Mouse (Mus musculus) embryonic facial prominence, embryonic 12.5 days (tissue): ENCODE measurements around the gene Ptprb. TPM values are rescaled to one million over a fixed set of nuclear protein-coding genes. Genes with fewer than 3 reads are reported as not detected.

Experiments
- ATAC-seq: fragments of 200-750 bp; cut with Nextera tagmentation; 2 replicates; pipeline ENCODE4 v1.8.0; 2017; ENCODE audit not compliant: insufficient number of reproducible peaks, insufficient read depth, low FRiP score, low TSS enrichment
- H3K27ac ChIP-seq: fragments of 300-500 bp; sonication (generic); 2 replicates; pipeline ENCODE4 v1.5.1; 2016; ENCODE audit warnings: mild to moderate bottlenecking
- H3K27me3 ChIP-seq: fragments of 300-500 bp; sonication (generic); 2 replicates; pipeline ENCODE4 v1.6.1; 2016; ENCODE audit warnings: mild to moderate bottlenecking, moderate library complexity
- H3K36me3 ChIP-seq: fragments of 300-500 bp; sonication (generic); 2 replicates; pipeline ENCODE4 v1.6.1; 2016; ENCODE audit warnings: mild to moderate bottlenecking
- H3K4me1 ChIP-seq: fragments of 300-500 bp; sonication (generic); 2 replicates; pipeline ENCODE4 v1.6.1; 2016
- H3K4me2 ChIP-seq: fragments of 300-500 bp; sonication (generic); replicated peaks from 2 replicates; pipeline ENCODE4 v1.6.1; 2016; ENCODE audit warnings: mild to moderate bottlenecking, moderate library complexity
- H3K4me3 ChIP-seq: fragments of 300-500 bp; sonication (generic); 2 replicates; pipeline ENCODE4 v1.5.1; 2016; ENCODE audit warnings: mild to moderate bottlenecking
- H3K9ac ChIP-seq: fragments of 300-500 bp; sonication (generic); 2 replicates; pipeline ENCODE4 v1.6.1; 2016; ENCODE audit warnings: mild to moderate bottlenecking, moderate library complexity
- H3K9me3 ChIP-seq: fragments of 300-500 bp; sonication (generic); 2 replicates; pipeline ENCODE4 v1.6.1; 2016; ENCODE audit warnings: mild to moderate bottlenecking, moderate library complexity
- WGBS: fragments of 180-500 bp; shearing (Covaris S2); methylation state at CpG from one replicate; pipeline ENCODE4 v1.1.7; 2016; 5-methylcytosine and 5-hydroxymethylcytosine counted together
- polyA plus RNA-seq: library from polyadenylated mRNA; unstranded; fragments of >200 nt; fragmentation: Nextera tagmentation; extraction: Ambion mirVana; gene quantifications from 2 replicates; pipeline ENCODE4 v1.2.1, GENCODE M21; 2016

Ptprb gene
- polyA plus RNA-seq, result 2.4 and 3.6 TPM in 2 replicates

- no peak for ATAC-seq
- 71% methylated on average over 7 of the region's 7 CpGs for WGBS
- Histone ChIP-seq H3K9ac (no peak within 1 kb of the TSS), H3K36me3 (no peaks in the 10 kb centered on the region), H3K27ac (no peak within 1 kb of the TSS), H3K9me3 (no peaks in the 10 kb centered on the region), H3K27me3 (no peaks in the 10 kb centered on the region), H3K4me2 (no peak within 1 kb of the TSS), H3K4me3 (no peak within 1 kb of the TSS), H3K4me1 (no peaks in the 10 kb centered on the region)
These were observed at the start of gene Ptprb for GRCm38 (mm10) chr10:116275280-116275679. Gene Ptprb (plus strand): TSS chr10:116275523.

- Histone ChIP-seq H3K9ac (no peak overlapping the region), H3K4me1 (no peaks in the 10 kb centered on the region)
- WGBS, result 46% methylated on average over 5 of the region's 5 CpGs
These were observed 40.0 kb upstream of the Ptprb start for GRCm38 (mm10) chr10:116235299-116235698.

GRCm38 (mm10) chr10:116242200-116242599 is 33.1 kb upstream of the Ptprb start:
- no peaks in the 10 kb centered on the region for H3K36me3 ChIP-seq
- 81% methylated on average over 7 of the region's 7 CpGs for WGBS
- H3K4me1 ChIP-seq, result no peaks in the 10 kb centered on the region
- no peak overlapping the region for H3K9ac ChIP-seq
- H3K4me3 ChIP-seq, result no peak overlapping the region
- no peak for ATAC-seq
- no peaks in the 10 kb centered on the region for H3K9me3 ChIP-seq
- H3K27ac ChIP-seq, result no peak overlapping the region
- H3K4me2 ChIP-seq, result no peak overlapping the region
- H3K27me3 ChIP-seq, result no peaks in the 10 kb centered on the region

More at GRCm38 (mm10) chr10:116235299-116235698, 40.0 kb upstream of the Ptprb start:
- no peaks in the 10 kb centered on the region for H3K9me3 ChIP-seq
- H3K36me3 ChIP-seq, result no peaks in the 10 kb centered on the region
- no peak overlapping the region for H3K27ac ChIP-seq
- H3K4me2 ChIP-seq, result no peak overlapping the region
- H3K27me3 ChIP-seq, result no peaks in the 10 kb centered on the region
- no peak for ATAC-seq
- no peak overlapping the region for H3K4me3 ChIP-seq

GRCm38 (mm10) chr10:116243373-116243772 is 31.9 kb upstream of the Ptprb start:
- H3K4me2 ChIP-seq, result no peak overlapping the region
- 42% methylated on average over 7 of the region's 7 CpGs for WGBS
- H3K9ac ChIP-seq, result no peak overlapping the region
- no peaks in the 10 kb centered on the region for H3K36me3 ChIP-seq
- no peaks in the 10 kb centered on the region for H3K4me1 ChIP-seq
- no peak overlapping the region for H3K27ac ChIP-seq
- no peaks in the 10 kb centered on the region for H3K9me3 ChIP-seq
- H3K27me3 ChIP-seq, result no peaks in the 10 kb centered on the region
- no peak for ATAC-seq
- no peak overlapping the region for H3K4me3 ChIP-seq

DNA sequence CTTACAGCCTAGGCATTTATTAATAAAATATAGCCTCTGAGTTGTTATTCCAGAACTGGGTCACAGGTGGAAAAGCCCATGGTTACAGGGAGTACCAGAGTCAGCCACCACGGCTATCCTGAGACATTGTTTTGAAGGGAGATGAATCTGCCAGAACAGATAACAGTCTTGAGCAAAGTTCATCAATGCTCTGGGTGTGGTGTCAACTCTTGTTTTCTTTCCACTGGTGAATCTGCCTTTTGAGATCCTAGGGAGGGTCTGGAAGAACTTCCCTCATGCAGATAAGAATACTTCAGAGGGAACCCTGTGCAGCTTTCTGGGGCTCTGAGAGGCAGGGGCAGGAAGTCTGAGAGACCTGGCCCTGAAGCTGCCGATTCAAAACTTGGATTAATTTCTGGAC is 29.7 kb upstream of the Ptprb start:
- WGBS, result 75% methylated on average over 2 of the region's 2 CpGs
- Histone ChIP-seq H3K4me2 (no peak overlapping the region), H3K4me3 (no peak overlapping the region), H3K36me3 (no peaks in the 10 kb centered on the region), H3K27me3 (no peaks in the 10 kb centered on the region), H3K9ac (no peak overlapping the region), H3K27ac (no peak overlapping the region), H3K4me1 (no peaks in the 10 kb centered on the region), H3K9me3 (no peaks in the 10 kb centered on the region)
- no peak for ATAC-seq

DNA sequence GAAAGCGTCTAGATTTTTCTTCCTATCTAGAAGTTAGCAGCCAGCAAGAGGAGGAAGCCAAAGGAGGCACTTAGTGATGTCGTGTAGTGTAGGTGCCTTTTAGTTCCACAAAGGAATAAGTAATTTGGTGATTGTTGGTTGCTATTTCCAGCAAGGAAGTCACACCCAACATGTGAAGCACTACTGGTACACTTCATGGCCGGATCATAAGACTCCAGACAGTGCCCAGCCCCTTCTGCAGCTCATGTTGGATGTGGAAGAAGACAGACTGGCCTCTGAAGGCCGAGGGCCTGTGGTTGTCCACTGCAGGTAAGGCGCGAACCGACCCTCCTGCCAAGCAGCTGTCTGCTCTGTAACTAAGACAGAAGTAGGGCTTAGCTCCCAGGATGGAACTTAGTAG is 22.7 kb upstream of the Ptprb start:
- Histone ChIP-seq H3K4me3 (no peak overlapping the region), H3K27ac (no peak overlapping the region), H3K9me3 (no peaks in the 10 kb centered on the region), H3K4me1 (no peaks in the 10 kb centered on the region), H3K9ac (no peak overlapping the region), H3K4me2 (no peak overlapping the region), H3K36me3 (no peaks in the 10 kb centered on the region), H3K27me3 (no peaks in the 10 kb centered on the region)
- 89% methylated on average over 7 of the region's 7 CpGs for WGBS
- ATAC-seq, result no peak

GRCm38 (mm10) chr10:116253972-116254371 is 21.4 kb upstream of the Ptprb start:
- Histone ChIP-seq H3K9me3 (no peaks in the 10 kb centered on the region), H3K4me2 (no peak overlapping the region), H3K9ac (no peak overlapping the region), H3K36me3 (no peaks in the 10 kb centered on the region), H3K27me3 (no peaks in the 10 kb centered on the region), H3K4me3 (no peak overlapping the region), H3K4me1 (no peaks in the 10 kb centered on the region), H3K27ac (no peak overlapping the region)
- ATAC-seq, result no peak
- 46% methylated on average over 6 of the region's 6 CpGs for whole genome bisulfite sequencing

DNA sequence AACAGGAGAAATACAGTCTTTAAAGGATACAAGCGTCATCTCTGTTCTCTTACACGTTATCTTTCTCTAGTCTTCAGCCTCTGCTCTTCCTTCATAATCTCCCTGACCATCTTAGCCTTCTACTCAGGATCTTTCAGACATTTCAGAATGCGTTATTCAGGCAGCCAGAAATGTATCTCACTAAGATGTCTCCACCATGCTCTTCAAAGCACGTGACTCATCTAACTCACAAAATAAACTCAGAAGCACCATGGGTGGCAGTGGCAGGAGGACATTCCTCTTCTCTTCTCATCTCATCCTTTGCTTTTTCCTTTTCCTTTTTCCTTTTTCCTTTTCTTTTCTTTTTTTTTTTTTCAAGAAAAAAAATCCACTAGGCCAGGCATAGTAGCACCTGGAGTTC is 16.0 kb upstream of the Ptprb start:
- H3K4me3 ChIP-seq, result no peak overlapping the region
- WGBS, result 73% methylated on average over 4 of the region's 4 CpGs
- H3K4me1 ChIP-seq, result no peaks in the 10 kb centered on the region
- H3K27ac ChIP-seq, result no peak overlapping the region
- no peak overlapping the region for H3K9ac ChIP-seq
- H3K27me3 ChIP-seq, result no peaks in the 10 kb centered on the region
- no peak for ATAC-seq
- no peak overlapping the region for H3K4me2 ChIP-seq
- H3K9me3 ChIP-seq, result no peaks in the 10 kb centered on the region
- no peaks in the 10 kb centered on the region for H3K36me3 ChIP-seq

DNA sequence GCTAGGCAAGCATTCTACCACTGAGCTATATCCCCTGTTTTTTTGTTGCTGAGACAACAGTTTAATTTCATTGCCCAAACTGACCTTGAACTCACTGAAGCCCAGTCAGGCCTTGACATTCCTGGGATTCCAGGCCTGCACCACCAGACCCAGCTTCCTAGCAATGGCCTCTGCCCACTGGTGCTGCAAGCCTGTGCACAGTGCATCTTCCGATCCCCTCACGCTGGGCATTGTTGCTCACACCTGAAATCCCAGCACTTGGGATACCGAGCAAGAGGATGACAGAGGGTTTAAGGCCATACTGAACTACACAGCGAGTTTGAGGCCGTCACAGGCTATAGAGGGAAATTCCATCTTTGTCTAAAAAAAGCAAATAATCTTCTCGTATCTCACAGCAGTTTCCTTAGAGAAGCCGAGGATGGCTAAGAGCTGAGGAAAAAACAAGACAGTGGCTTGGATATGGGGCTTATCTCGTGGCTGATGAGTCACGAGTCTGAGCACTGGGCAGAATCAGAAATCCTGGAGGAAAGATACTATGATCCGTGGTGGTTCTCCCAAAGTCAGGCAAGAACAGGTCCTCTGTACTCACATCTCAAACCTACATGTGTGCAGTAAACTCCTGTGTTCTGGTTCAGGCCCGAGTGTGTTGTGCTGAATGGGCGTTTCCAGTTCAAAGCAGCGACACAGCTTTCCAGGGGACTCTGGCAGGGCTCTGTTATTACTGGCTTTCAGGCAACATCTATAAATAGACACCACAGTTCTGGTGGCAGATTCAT is 14.5 kb upstream of the Ptprb start:
- H3K27ac ChIP-seq, result 0 out of 2 replicates have a peak overlapping the region, but pooled peaks have one; percentile 18
- no peak overlapping the region for H3K4me3 ChIP-seq

DNA sequence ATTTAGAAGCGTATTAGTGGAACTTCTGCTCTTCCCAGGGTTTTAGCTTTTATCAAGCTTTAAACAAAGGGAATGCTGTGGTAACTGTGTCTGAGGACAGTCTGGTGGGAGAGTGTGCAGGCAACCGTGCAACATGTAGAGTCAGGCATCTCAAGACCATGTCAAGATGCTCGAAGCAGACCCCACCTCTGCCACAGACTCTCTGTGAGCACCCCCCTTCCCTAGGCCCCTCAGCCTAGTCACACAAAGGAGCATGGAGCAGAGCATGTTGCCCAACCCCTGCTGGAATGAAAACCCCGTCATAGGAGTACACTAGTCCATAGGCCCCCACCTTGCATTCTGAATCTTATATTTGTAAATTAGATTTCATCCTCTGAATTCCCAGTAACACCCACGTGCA is 13.8 kb upstream of the Ptprb start:
- no peak overlapping the region for H3K9ac ChIP-seq
- ATAC-seq, result no peak
- H3K4me2 ChIP-seq, result no peak overlapping the region
- H3K4me1 ChIP-seq, result no peaks in the 10 kb centered on the region
- no peak overlapping the region for H3K4me3 ChIP-seq
- no peaks in the 10 kb centered on the region for H3K36me3 ChIP-seq
- H3K27me3 ChIP-seq, result no peaks in the 10 kb centered on the region
- H3K27ac ChIP-seq, result no peak overlapping the region
- no peaks in the 10 kb centered on the region for H3K9me3 ChIP-seq
- WGBS, result 62% methylated on average over 5 of the region's 5 CpGs

More for the DNA sequence above, 14.5 kb upstream of the Ptprb start:
- WGBS, result 70% methylated on average over 13 of the region's 13 CpGs
- 0 out of 2 replicates have a peak, but pooled peaks have one; percentile 41 for ATAC-seq
- no peak overlapping the region for H3K9ac ChIP-seq
- H3K9me3 ChIP-seq, result no peaks in the 10 kb centered on the region
- H3K36me3 ChIP-seq, result no peaks in the 10 kb centered on the region
- no peaks in the 10 kb centered on the region for H3K27me3 ChIP-seq
- H3K4me2 ChIP-seq, result no peak overlapping the region
- no peaks in the 10 kb centered on the region for H3K4me1 ChIP-seq

GRCm38 (mm10) chr10:116264521-116264920 is 10.8 kb upstream of the Ptprb start:
- no peak overlapping the region for H3K4me2 ChIP-seq
- H3K27me3 ChIP-seq, result no peaks in the 10 kb centered on the region
- no peak overlapping the region for H3K4me3 ChIP-seq
- no peak overlapping the region for H3K27ac ChIP-seq
- H3K36me3 ChIP-seq, result no peaks in the 10 kb centered on the region
- no peak for ATAC-seq
- no peaks in the 10 kb centered on the region for H3K4me1 ChIP-seq
- no peaks in the 10 kb centered on the region for H3K9me3 ChIP-seq
- no peak overlapping the region for H3K9ac ChIP-seq
- 77% methylated on average over 11 of the region's 11 CpGs for WGBS

GRCm38 (mm10) chr10:116266561-116267433 is 8.5 kb upstream of the Ptprb start:
- WGBS, result 80% methylated on average over 15 of the region's 15 CpGs
- Histone ChIP-seq H3K9me3 (no peaks in the 10 kb centered on the region), H3K4me1 (no peaks in the 10 kb centered on the region), H3K27ac (no peak overlapping the region), H3K9ac (no peak overlapping the region), H3K4me2 (no peak overlapping the region), H3K36me3 (no peaks in the 10 kb centered on the region), H3K27me3 (no peaks in the 10 kb centered on the region), H3K4me3 (no peak overlapping the region)
- no peak for ATAC-seq
